Mouse (Mus musculus) urinary bladder, postnatal 36 days (tissue): ENCODE measurements around the gene Rsph1.

ENCODE experiments used
- DNase-seq, 2 experiments: peaks; one replicate each; pipeline ENCODE4 v3.0.0; 2022; ENCODE audit warnings: low spot score in 2 of 2, mixed read lengths in 1 of 2

The Rsph1 gene

GRCm38 (mm10) chr17:31210299-31210698 lies 66.9 kb downstream of the Rsph1 start:
- no peak for DNase-seq

DNA sequence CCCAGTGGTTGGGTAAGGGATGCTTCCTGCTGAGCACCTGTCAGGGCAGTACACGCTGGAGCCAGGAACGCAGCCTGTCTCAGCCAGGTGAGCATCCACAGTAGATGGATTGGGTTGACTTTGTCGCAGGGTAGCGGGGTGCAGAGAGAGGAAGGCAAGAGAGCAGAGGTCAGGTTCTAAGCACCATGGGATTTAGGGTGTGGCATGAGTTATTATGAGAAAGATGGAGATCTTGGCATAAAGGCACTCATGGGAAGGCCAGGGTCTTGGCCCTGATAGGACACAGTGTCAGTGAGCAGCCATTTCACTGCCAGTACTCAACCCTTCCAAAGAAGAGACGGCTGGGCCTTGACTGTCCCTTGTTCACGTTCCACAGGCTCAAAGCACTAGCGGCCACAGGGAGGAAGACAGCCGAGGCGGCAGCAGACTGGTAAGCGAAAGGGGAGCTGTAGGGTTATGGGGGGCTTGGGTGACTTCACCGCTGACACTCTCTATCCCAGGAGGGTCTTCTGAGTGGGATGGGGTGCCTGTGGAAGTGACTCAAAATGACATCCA lies 67.7 kb downstream of the Rsph1 start:
- no peak for DNase-seq

GRCm38 (mm10) chr17:31208654-31209053 lies 68.5 kb downstream of the Rsph1 start:
- DNase-seq = no peak

DNA sequence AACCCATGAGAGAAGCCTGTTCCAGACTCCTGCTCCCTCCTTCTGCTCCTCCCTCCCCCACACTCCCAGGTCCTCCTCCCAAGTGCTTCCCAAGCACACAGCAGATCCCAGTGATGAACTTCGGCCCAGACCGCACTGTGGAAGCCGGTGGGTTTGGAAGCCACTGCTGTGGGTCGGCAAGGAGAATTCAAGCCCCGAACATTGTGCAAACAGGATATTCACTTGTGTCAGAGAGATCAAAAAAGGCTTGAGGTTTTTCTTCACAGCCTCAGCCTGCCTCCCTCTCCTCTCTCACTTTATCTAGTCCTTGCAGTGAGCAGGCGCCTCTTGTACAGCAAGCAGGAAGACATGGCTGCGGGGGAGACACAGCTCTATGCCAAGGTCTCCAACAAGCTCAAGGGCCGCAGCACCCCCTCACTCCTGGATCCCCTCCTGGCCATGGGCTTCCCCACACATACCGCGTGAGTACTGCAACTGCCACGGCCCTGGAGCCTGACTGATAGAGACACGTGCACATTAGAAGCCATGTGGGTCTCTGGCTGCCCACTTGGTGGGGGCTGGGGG lies 69.3 kb downstream of the Rsph1 start, which contains the start of gene Ubash3a:
Gene Ubash3a (plus strand): TSS at position 103 of the 564 bp plus-strand sequence.
- no peak for DNase-seq
